Mouse (Mus musculus) lung, adult 2 months (tissue): ENCODE measurements around the gene Klhl30.

Experiments
- CTCF ChIP-seq: fragments of 200-500 bp; IDR thresholded peaks from 2 replicates; pipeline ENCODE4 v1.5.1; 2011; ENCODE audit warnings: mild to moderate bottlenecking, low read length, control low read depth; ENCODE audit not compliant: insufficient read depth
- POLR2A ChIP-seq: fragments of 200-500 bp; IDR thresholded peaks from 2 replicates; pipeline ENCODE4 v1.6.1; 2011; ENCODE audit warnings: low read depth, mild to moderate bottlenecking, control low read depth, low read length, borderline replicate concordance; ENCODE audit errors: extremely low read depth

- TF ChIP-seq CTCF = no peak
- no peak for TF ChIP-seq POLR2A
Observed at GRCm38 (mm10) chr1:91337355-91337754, 13.5 kb upstream of the Klhl30 start.
